Mouse (Mus musculus) cerebellum, postnatal 4 days (tissue): ENCODE data around the gene Olfr816.
"Not testable (repeated sequence)": the region's sequence is repeated elsewhere in the genome, so short reads cannot be mapped to it uniquely, and the experiment has no call there.

Source experiments
- DNase-seq, 2 experiments: peaks; one replicate each; pipeline ENCODE4 v3.0.0; 2022; ENCODE audit warnings: low spot score in 2 of 2, mixed read lengths in 1 of 2

Gene Olfr816

GRCm38 (mm10) chr10:129915497-129915896, at the start of gene Olfr816:
Olfr816 (minus strand) TSS chr10:129915597.
- DNase-seq, result no peak

- DNase-seq, result no peak
These were observed 33.6 kb upstream of the Olfr816 start, which contains the start of gene Olfr818 for GRCm38 (mm10) chr10:129949000-129949399. Olfr818 (minus strand) TSS chr10:129949100.

- DNase-seq, result not testable (repeated sequence)
These were observed 9.6 kb downstream of the Olfr816 start, which contains the start of gene Olfr815 for GRCm38 (mm10) chr10:129905767-129906166. Olfr815 (minus strand) TSS chr10:129905867.

- DNase-seq, result no peak
These were observed 29.5 kb downstream of the Olfr816 start for GRCm38 (mm10) chr10:129885934-129886333.

GRCm38 (mm10) chr10:129885496-129885895, 29.9 kb downstream of the Olfr816 start:
- DNase-seq, result not testable (repeated sequence)

GRCm38 (mm10) chr10:129879751-129880150, 35.6 kb downstream of the Olfr816 start, which contains the start of gene Olfr814:
Olfr814 (minus strand) TSS chr10:129879851.
- not testable (repeated sequence) for DNase-seq
